Mouse (Mus musculus): Measurements from ENCODE around the gene Osbp. TPM values are rescaled to one million over a fixed set of nuclear protein-coding genes. Genes with fewer than 3 reads are reported as not detected.

Osbp gene
- polyA plus RNA-seq, 1 experiment = 23.1 TPM

- TF ChIP-seq TCF12 (IDR thresholded peaks at IDR 0.05; ENCODE audit: insufficient read depth, poor library complexity, severe bottlenecking) (no peak), SRF (IDR thresholded peaks at IDR 0.05; ENCODE audit: control insufficient read depth, insufficient read length, low read depth) (no peak), MAX (IDR thresholded peaks at IDR 0.05; ENCODE audit: low read depth) (no peak), REST (IDR thresholded peaks at IDR 0.05; ENCODE audit: insufficient read depth, insufficient read length) (no peak), MYOG (IDR thresholded peaks at IDR 0.05; ENCODE audit: control insufficient read depth in 1 of 3, insufficient read depth in 1 of 3, insufficient read length in 2 of 3, low read depth in 2 of 3) (no peak), CEBPB (IDR thresholded peaks at IDR 0.05; ENCODE audit: insufficient read depth, poor library complexity, severe bottlenecking) (no peak), POLR2A (IDR thresholded peaks at IDR 0.05; ENCODE audit: insufficient read length, low read depth) (no peak), MYOD1 (IDR thresholded peaks at IDR 0.05; ENCODE audit: control insufficient read depth in 1 of 3, insufficient read length in 2 of 3, low read depth in 2 of 3) (no peak), E2F4 (IDR thresholded peaks at IDR 0.05; ENCODE audit: insufficient read depth) (no peak)
- Histone ChIP-seq H3K4me3 (no peak overlapping the region), H3K36me3 (ENCODE audit: control insufficient read depth, insufficient read depth) (no peaks in the 10 kb centered on the region), H3K27me3 (ENCODE audit: control insufficient read depth, insufficient read depth, insufficient read length) (no peaks in the 10 kb centered on the region), H3ac (ENCODE audit: control insufficient read depth, insufficient read length) (no peak overlapping the region), H3K79me2 (ENCODE audit: control insufficient read depth, insufficient read depth) (no peaks in the 10 kb centered on the region), H3K4me2 (ENCODE audit: low read depth) (peak overlapping the region; percentile 31)
These were observed 43.0 kb downstream of the Osbp start for GRCm38 (mm10) chr19:12008410-12009380.

GRCm38 (mm10) chr19:12009501-12010280 lies 44.0 kb downstream of the Osbp start:
- H3ac ChIP-seq (ENCODE audit: control insufficient read depth, insufficient read length) = peak overlapping the region; percentile 34
- H3K36me3 ChIP-seq (ENCODE audit: control insufficient read depth, insufficient read depth) = no peaks in the 10 kb centered on the region
- TF ChIP-seq E2F4 (IDR thresholded peaks at IDR 0.05; ENCODE audit: insufficient read depth) = no peak
- H3K4me2 ChIP-seq (ENCODE audit: low read depth) = peak overlapping the region; percentile 83
- peak overlapping the region; percentile 74 for H3K4me3 ChIP-seq
- no peaks in the 10 kb centered on the region for H3K79me2 ChIP-seq (ENCODE audit: control insufficient read depth, insufficient read depth)
- no peaks in the 10 kb centered on the region for H3K27me3 ChIP-seq (ENCODE audit: control insufficient read depth, insufficient read depth, insufficient read length)

GRCm38 (mm10) chr19:12010281-12010771 lies 44.6 kb downstream of the Osbp start:
- no peaks in the 10 kb centered on the region for H3K79me2 ChIP-seq (ENCODE audit: control insufficient read depth, insufficient read depth)
- peak overlapping the region; percentile 74 for H3K4me3 ChIP-seq
- H3ac ChIP-seq (ENCODE audit: control insufficient read depth, insufficient read length) = peak overlapping the region; percentile 34
- no peaks in the 10 kb centered on the region for H3K36me3 ChIP-seq (ENCODE audit: control insufficient read depth, insufficient read depth)
- H3K27me3 ChIP-seq (ENCODE audit: control insufficient read depth, insufficient read depth, insufficient read length) = no peaks in the 10 kb centered on the region
- TF ChIP-seq CEBPB (IDR thresholded peaks at IDR 0.05; ENCODE audit: insufficient read depth, poor library complexity, severe bottlenecking) = no peak
- TF ChIP-seq USF1 (IDR thresholded peaks at IDR 0.05; ENCODE audit: low read depth) = no peak
- peak; percentile 94 for TF ChIP-seq POLR2A (IDR thresholded peaks at IDR 0.05; ENCODE audit: insufficient read length, low read depth)
- TF ChIP-seq MAX (IDR thresholded peaks at IDR 0.05; ENCODE audit: low read depth) = no peak
- no peak for TF ChIP-seq TCF12 (IDR thresholded peaks at IDR 0.05; ENCODE audit: insufficient read depth, poor library complexity, severe bottlenecking)
- TF ChIP-seq TCF3 (IDR thresholded peaks at IDR 0.05; ENCODE audit: insufficient read length, low read depth) = no peak
- TF ChIP-seq MYOG (IDR thresholded peaks at IDR 0.05; ENCODE audit: control insufficient read depth in 1 of 3, insufficient read depth in 1 of 3, insufficient read length in 2 of 3, low read depth in 2 of 3) = peak in 1 of 3 experiments; percentile 28
- TF ChIP-seq MYOD1 (IDR thresholded peaks at IDR 0.05; ENCODE audit: control insufficient read depth in 1 of 3, insufficient read length in 2 of 3, low read depth in 2 of 3) = peak in 2 of 3 experiments; percentile 21 to 47
- TF ChIP-seq POLR2AphosphoS2 (IDR thresholded peaks at IDR 0.05; ENCODE audit: insufficient read length, low read depth) = peak; percentile 94
- TF ChIP-seq SRF (IDR thresholded peaks at IDR 0.05; ENCODE audit: control insufficient read depth, insufficient read length, low read depth) = no peak
- no peak for TF ChIP-seq REST (IDR thresholded peaks at IDR 0.05; ENCODE audit: insufficient read depth, insufficient read length)
- TF ChIP-seq E2F4 (IDR thresholded peaks at IDR 0.05; ENCODE audit: insufficient read depth) = no peak
- peak overlapping the region; percentile 83 for H3K4me2 ChIP-seq (ENCODE audit: low read depth)

- Histone ChIP-seq H3K79me2 (ENCODE audit: control insufficient read depth, insufficient read depth) (no peaks in the 10 kb centered on the region), H3K36me3 (ENCODE audit: control insufficient read depth, insufficient read depth) (no peaks in the 10 kb centered on the region), H3K27me3 (ENCODE audit: control insufficient read depth, insufficient read depth, insufficient read length) (no peaks in the 10 kb centered on the region), H3K4me3 (peak overlapping the region; percentile 74), H3ac (ENCODE audit: control insufficient read depth, insufficient read length) (peak overlapping the region; percentile 34), H3K4me2 (ENCODE audit: low read depth) (peak overlapping the region; percentile 83)
- TF ChIP-seq USF1 (IDR thresholded peaks at IDR 0.05; ENCODE audit: low read depth) = no peak
- TF ChIP-seq MYOD1 (IDR thresholded peaks at IDR 0.05; ENCODE audit: control insufficient read depth in 1 of 3, insufficient read length in 2 of 3, low read depth in 2 of 3) = no peak
- TF ChIP-seq TCF3 (IDR thresholded peaks at IDR 0.05; ENCODE audit: insufficient read length, low read depth) = no peak
- TF ChIP-seq POLR2A (IDR thresholded peaks at IDR 0.05; ENCODE audit: insufficient read length, low read depth) = no peak
- TF ChIP-seq SRF (IDR thresholded peaks at IDR 0.05; ENCODE audit: control insufficient read depth, insufficient read length, low read depth) = no peak
- TF ChIP-seq E2F4 (IDR thresholded peaks at IDR 0.05; ENCODE audit: insufficient read depth) = no peak
- TF ChIP-seq REST (IDR thresholded peaks at IDR 0.05; ENCODE audit: insufficient read depth, insufficient read length) = no peak
- TF ChIP-seq CEBPB (IDR thresholded peaks at IDR 0.05; ENCODE audit: insufficient read depth, poor library complexity, severe bottlenecking) = no peak
- TF ChIP-seq TCF12 (IDR thresholded peaks at IDR 0.05; ENCODE audit: insufficient read depth, poor library complexity, severe bottlenecking) = no peak
- no peak for TF ChIP-seq POLR2AphosphoS2 (IDR thresholded peaks at IDR 0.05; ENCODE audit: insufficient read length, low read depth)
- TF ChIP-seq MYOG (IDR thresholded peaks at IDR 0.05; ENCODE audit: control insufficient read depth in 1 of 3, insufficient read depth in 1 of 3, insufficient read length in 2 of 3, low read depth in 2 of 3) = no peak
- no peak for TF ChIP-seq MAX (IDR thresholded peaks at IDR 0.05; ENCODE audit: low read depth)
These were observed 45.3 kb downstream of the Osbp start for GRCm38 (mm10) chr19:12010916-12011559.
